Mouse (Mus musculus): ENCODE measurements at regions not wholly inside any gene's neighbourhood (a gene's known extent, or its start where the extent isn't known, plus 50 kb on each side); places are given as distances from the start of the nearest gene placed in this dataset.

- no peak for DNase-seq (ENCODE audit: low read depth, low spot score)
Measured at GRCm38 (mm10) chr9:24833766-24834165, 59.7 kb upstream of the Tbx20 start.

DNA sequence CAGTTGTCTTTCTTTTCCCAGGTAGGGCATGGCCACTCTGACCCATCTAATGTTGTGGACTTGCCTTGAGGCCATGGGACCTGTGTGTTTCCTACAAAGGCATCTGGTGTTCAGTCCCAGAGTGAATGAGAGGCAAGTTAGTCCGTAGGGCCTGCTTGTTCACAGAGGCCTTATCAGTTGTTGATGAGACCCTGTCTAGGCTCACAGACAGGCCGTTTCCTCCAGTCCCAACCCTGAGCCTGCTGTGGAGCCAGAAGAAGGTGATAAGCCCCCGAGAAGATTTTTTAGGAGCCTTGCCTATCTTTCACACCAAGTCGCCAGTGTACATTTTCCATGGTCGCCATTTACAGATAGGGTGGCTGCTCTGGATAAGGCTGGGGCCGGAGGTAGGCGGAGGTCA, 74.1 kb upstream of the Tbx20 start:
- no peak for DNase-seq (ENCODE audit: low read depth, low spot score)

- no peak for DNase-seq (ENCODE audit: low read depth, low spot score)
Measured at GRCm38 (mm10) chr9:24859459-24859858, 85.4 kb upstream of the Tbx20 start.

DNA sequence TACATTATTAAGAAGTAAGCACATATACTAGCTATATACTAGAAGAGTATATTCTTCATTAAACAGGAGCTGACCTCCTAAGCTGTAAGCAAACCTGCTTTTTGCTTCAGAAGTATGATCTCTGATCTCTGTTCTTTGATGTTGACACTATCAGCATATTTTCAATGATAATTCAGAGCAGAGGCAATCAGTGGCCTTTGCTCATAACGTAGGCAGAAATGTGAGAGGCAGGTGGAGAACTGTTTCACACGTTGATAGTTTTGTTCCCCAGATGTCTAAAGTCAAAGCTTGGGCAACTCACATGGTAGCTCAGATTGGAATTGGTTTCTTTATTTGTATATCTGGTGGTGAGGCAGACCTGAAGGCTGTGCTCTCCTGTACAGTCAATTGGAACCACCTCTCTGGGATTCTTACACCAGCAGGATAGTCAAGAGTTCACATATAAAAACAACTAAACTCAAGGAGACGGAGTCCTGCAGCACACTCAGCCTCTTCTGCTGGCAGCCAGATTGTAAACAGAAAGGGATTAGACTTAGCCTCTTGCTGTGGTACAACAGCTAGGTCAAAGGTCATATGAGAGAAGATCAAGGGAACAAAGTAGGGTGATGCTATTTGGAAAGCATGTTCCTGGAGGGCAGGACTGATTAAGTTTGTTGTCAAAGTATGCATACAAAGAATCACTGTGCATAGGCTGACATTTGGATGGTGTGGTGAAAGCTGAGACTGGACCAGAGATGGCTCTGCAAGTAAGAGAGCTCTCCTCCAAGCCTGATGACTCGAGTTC, 92.5 kb upstream of the Tbx20 start:
- no peak for DNase-seq (ENCODE audit: low read depth, low spot score)

- no peak for DNase-seq (ENCODE audit: low read depth, low spot score)
Measured at GRCm38 (mm10) chr9:24868746-24869145, 94.6 kb upstream of the Tbx20 start.

DNA sequence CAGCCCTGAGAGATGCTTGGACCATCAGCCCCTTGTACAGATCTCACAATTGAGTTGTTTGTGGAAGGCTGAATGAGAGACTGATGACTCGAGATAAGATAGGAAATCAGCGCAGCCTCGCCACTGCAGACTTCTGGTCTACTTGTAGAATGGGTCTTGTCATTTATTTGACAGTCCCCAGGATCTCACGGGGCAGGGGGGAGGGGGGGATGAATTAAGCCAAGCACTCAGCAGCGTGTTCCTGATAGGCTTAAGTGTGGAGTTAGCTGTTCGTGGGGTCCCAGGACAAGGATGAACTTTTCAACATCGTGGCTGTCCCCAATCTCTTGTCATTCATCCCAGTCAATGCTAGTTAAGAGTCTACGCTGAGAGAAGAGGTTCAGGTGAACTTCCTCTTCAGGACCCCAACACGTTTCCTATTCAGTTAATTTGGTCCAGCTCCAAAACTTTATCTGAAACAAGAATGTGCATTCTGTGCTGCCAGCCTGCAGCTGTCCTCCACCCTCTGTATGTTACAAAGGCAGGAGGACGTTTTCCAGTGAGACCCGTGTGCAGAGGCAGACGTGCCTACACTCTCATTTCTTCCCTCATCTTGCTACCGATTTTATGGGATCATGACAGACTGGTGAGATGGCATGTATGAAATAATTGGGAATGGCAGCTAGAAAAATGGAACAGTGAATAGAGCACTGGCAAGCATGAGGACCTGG, 100.5 kb upstream of the Tbx20 start:
- no peak for DNase-seq (ENCODE audit: low read depth, low spot score)

GRCm38 (mm10) chr9:24878384-24879174, 104.5 kb upstream of the Tbx20 start:
- no peak for DNase-seq (ENCODE audit: low read depth, low spot score)

DNA sequence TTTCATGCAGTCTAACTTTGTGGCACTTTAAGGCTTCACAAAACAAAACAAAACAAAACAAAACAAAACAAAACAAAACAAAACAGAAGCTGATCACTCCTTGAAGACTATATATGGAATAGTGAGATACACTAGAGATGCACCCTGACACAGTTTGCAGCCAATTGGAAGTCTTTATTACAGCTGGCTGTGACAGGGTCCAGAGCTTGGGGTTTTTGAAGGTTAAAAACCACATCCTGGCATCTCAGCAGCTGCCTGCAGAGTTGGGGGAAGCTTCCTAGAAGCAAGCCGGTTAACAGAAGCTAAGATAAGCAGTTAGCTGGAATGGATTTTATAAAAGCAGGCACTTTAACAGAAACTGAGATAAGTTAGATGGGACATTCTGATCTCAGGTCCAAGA, 105.6 kb upstream of the Tbx20 start:
- no peak for DNase-seq (ENCODE audit: low read depth, low spot score)

GRCm38 (mm10) chr9:24884011-24884410, 109.9 kb upstream of the Tbx20 start:
- DNase-seq (ENCODE audit: low read depth, low spot score) = no peak

DNA sequence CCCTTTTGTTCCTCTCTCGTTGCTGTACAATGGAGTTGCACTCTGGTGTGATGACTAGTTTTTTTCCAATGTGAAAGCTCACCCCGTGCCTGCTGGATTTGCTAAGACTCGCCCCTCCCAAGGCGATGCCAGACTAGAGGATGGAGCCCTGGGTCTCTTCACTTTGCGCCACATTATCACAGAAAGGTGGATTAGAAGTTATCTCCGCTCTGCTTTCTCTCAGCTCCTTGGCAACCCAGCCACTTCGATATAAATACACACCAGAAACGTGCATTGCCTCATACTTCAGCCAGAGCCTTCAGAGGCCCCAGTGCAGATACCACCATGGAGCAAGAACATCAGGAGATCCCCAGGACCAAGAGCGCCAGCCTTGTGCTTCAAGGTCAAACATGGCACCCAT, 114.2 kb upstream of the Tbx20 start:
- DNase-seq (ENCODE audit: low read depth, low spot score) = no peak

- no peak for DNase-seq (ENCODE audit: low read depth, low spot score)
Measured at GRCm38 (mm10) chr9:24896498-24897261, 122.6 kb upstream of the Tbx20 start.

GRCm38 (mm10) chr9:24899206-24899928, 125.3 kb upstream of the Tbx20 start:
- DNase-seq (ENCODE audit: low read depth, low spot score) = no peak

DNA sequence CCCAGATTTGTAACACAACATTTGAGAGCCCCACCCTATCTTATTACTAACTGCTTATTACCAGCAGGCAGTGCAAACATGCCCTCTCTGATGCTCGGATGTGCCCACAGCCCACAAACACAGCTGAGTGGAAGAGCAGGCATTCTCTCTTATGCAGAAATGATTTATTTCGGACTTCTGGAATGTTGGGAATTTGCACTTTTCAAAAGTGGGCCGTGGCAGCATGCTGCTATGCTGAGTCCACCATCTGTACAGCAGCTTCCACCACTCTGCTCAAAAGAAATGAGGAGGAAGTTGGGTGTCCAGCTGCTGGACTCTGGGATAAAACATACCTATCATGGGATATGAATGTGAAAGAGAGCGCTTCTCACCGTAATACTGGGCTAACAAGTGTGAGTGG, 129.6 kb upstream of the Tbx20 start:
- DNase-seq (ENCODE audit: low read depth, low spot score) = no peak

DNA sequence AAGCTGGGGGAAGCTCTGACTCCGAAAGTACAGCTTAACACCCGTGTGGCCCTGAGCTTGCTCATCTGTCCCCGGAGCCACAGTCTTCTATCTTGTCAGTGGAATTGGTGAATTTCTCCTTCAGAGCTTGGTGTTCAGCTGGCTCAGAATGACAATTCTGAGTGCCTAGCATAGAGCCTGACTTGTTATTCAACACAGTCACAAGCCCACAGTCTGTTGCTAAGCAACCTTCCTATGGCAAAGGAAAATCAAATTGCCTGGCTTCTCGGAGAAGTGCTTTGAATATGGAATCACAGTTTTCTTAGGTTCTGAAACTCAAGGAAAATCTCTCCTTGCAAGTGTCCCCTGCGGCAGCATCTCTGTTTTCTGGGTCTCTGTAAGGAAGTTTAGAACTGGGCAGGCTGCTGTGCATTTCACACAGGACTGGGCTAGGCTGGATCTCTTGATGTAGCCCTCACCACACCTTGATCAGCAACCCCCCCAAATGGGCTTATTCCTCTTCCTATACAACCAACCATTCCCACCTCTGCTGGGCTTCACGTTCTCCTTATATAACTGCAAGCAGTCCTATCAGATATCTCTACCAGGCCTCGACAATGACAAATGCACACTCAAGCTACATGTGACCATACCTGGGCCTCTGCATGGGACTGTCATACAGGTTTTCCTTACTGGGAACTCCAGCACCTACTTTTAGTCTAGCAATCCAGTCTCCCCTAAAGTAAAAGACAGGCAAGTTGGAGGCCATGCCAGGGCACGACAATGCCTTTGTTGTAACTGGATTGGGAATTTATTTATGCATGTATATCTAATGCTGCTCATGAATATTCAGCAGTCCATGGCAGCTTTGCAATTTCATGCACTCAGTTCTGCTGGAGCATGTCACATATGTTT, 135.2 kb upstream of the Tbx20 start:
- DNase-seq (ENCODE audit: low read depth, low spot score) = no peak

DNA sequence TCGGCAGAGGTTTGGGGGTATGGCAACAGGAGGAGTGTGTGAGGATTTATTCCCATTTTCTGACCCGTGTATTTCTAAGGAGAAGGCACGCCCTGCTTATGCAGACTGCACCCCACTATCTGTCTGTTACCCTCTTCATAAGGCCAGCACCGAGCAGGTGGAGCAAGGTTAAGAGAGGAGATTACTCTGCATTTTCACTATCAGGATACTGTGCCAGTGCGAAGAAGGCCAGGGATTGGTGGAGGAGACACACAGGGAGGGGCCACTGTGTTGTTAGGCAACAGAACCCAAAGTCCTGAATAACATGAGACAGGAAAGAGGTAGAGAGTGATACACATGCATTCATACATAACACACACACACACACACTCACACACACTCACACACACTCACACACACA, 136.6 kb upstream of the Tbx20 start:
- no peak for DNase-seq (ENCODE audit: low read depth, low spot score)

DNA sequence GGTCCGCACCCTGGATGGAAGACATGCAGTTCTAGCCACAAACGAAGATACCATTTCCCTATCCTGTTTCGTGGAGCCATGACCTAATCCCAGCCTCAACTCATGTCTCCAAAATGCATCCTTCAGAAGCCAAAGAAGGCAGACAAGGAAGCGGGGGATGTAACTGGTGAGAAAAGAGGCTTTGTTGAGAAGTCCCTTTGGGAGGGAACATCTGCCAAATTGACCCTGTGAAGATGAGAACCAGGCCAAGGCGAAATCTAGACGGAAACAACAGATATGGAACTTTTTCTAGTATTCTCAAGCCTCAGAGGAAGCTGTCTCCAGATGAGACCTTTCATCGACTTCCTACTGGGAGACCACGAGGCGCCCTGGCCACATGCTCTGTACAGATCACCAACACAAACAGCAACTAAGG, 145.9 kb upstream of the Tbx20 start:
- no peak for DNase-seq (ENCODE audit: low read depth, low spot score)

DNA sequence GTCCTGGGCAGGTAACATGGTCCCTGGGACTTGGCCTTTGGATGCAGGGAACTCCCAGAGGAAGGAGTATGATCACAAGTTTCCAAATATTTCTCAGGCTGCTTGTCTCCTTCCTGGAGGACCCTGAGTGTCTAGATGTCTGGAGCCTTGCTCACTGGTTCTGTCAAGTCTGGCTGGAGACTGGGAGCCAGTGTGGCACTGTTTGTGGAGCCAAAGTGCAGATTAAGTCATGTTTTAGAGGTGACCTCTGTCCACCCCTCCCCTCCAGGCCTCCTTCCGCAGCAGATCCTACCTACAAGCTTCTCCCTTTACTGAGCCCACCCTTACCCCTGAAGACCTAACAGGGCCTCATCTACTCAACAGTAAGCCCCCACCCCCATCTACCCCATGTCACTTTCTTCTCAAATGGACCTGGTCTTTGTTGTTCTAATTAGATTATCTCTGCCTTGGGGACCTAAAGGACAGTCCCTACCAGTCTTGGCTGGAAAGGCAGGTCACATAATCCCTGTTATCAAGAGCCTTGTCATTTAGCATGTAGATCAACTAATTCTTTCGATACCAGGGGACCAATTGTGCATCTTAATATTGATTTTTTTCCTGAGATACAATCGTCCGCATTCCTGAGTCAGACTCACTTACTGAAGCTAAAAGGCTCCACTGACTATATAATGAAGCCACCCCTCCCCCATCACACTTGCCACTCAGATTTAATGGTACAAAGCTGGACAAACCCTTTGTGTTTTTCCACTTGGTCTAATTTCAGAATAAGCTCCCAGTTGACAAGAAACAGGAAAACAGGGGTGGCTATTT, 148.2 kb upstream of the Tbx20 start:
- DNase-seq (ENCODE audit: low read depth, low spot score) = no peak

DNA sequence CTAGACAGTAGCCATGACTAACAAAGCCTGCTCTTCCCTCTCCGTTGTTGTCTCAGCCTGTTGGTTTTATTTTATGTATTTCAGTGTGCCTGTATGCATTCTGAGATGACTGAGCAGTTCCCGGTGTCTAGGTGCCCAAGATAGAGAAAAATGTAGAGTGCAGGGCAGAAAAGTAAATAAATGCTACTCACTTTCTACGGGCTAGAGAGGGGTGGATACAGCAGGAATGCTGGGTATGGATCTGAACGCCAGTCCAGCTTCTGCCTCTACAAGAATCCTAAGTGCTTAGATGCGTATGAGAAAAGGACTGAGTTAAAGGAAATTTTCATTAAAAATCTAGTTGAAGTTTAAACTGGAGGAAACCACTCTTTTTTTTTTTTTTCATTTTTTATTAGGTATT, 149.4 kb upstream of the Tbx20 start:
- DNase-seq (ENCODE audit: low read depth, low spot score) = no peak

DNA sequence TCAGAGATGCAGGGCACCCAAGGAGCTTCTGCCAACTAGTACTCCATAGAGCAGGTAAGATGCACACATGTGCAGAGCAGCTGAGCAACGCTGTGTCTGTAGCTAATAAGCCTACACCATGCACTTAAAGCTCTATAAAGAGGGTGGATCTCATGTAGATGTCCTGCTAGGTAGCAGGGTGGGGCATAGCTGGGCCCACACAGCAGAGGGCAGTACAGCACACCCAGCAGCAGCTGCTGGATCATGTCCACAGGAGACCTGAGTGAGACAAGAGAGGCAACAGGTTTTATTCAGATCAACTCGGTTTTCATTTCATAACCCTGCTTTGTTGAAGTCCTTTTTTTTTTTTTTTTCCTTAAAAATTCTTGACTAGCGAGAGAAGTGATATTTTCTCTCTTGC, 151.5 kb upstream of the Gm10181 start:
- DNase-seq (ENCODE audit: low read depth, low spot score) = no peak
